Mouse (Mus musculus) lung, adult 10 weeks (tissue): ENCODE data around the gene C530025M09Rik. TPM values are rescaled to one million over a fixed set of nuclear protein-coding genes. Genes with fewer than 3 reads are reported as not detected.

ENCODE experiments used
- polyA plus RNA-seq: library from polyadenylated mRNA; stranded (reverse); fragments of 350-450 nt; fragmentation: Illumina TruSeq; extraction: RNeasy Lipid Tissue Mini Kit (QIAGEN cat#74804); gene quantifications from one replicate; pipeline ENCODE4 v1.2.3, GENCODE M21; 2014; ENCODE audit warnings: low read depth, low replicate concordance; ENCODE audit not compliant: insufficient read depth

Gene C530025M09Rik
- polyA plus RNA-seq = not detected

DNA sequence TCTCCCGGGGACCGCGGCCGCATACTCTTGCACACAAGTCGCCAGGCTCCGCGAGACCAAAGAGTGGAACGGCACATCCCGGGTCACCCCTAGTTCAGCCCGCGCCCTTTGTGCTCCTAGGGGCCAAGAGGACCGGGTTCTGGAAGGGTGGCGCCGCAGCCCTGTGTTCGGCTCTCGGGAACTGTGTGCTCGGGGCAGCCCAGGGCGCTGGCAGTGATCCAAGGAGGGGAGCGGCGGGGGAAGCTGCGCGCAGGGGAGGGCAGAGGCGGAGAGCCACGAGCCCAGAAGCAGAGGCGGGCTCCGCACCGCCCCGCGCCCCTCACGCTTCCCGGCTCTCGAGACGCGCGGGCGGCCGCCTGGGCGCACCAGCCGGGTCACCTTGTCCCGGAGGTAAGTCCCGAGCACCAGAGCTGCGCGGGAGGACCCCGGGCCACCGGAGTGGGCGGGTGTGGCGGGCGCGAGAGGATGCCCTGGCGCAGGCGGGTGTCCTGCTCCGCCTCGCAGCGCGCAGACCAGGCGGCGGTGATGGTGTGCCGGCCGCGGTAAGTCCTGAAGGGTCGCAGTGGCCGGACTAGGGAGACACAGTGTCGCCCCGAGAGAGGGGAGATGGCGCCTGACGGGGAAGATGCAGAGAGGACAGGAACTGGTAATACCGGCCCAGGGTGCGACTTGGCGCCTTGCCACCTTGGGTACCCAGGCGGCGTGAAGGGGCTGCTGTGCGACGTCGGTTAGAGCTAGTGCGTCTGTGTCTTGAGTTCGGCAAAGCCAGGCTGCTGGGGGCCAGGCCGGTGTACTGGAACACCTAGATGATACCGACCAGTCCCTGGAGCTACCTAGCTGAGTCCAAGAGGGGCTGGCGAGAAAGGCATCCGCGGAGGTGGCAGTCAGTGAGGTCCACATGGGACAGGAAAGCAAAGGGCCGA, at the start of gene C530025M09Rik:
C530025M09Rik (minus strand) TSS at position 678 of the 923 bp plus-strand sequence.

GRCm38 (mm10) chr2:149828911-149829310, 2.1 kb downstream of the C530025M09Rik start, which contains the start of gene Syndig1:
Gene Syndig1, plus strand, starts transcription at chr2:149829211.

Other genes with a start within 250 kb of the C530025M09Rik start
- 0.30 TPM for gene Syndig1, start 2.0 kb downstream of the C530025M09Rik start, polyA plus RNA-seq